Mouse (Mus musculus) CH12.LX (cell line): ENCODE measurements around the gene Sept4.

Experiments used
- BHLHE40 ChIP-seq: IDR thresholded peaks from 2 replicates; pipeline ENCODE4 v1.6.1; 2011; ENCODE audit warnings: mild to moderate bottlenecking, low read depth, low read length, improper control_type of control experiment
- CHD1 ChIP-seq: IDR thresholded peaks from 2 replicates; pipeline ENCODE4 v1.6.1; 2012; ENCODE audit warnings: low read depth, low read length, improper control_type of control experiment, inconsistent platforms
- EP300 ChIP-seq: IDR thresholded peaks from 2 replicates; pipeline ENCODE4 v1.6.1; 2011; ENCODE audit warnings: low read length, improper control_type of control experiment
- MEF2A ChIP-seq: IDR thresholded peaks from 2 replicates; pipeline ENCODE4 v1.6.1; 2014; ENCODE audit warnings: low read depth, mild to moderate bottlenecking, inconsistent platforms, low read length, improper control_type of control experiment, borderline replicate concordance

DNA sequence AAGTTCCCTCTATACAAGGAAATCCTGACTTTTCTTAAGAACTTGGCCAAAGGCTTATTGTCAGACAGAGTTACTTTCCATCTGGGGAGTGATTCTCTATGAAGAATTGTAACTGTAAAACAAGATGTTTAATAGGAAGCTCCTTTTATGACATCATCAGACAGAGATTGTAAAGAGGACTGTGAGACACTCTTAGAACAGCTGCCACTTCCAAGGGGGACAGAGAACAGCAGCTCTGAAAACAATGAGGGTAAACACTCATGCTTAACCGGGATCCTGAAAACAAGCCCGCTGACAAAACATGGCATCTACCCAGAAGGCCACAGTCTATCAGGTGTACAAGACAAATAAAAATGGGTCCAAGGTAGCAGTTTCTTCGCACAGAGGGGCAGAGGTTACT, 2.2 kb upstream of the Sept4 start, which contains the start of gene Gm11492:
- no peak for TF ChIP-seq EP300
- TF ChIP-seq MEF2A: no peak
- TF ChIP-seq BHLHE40: no peak
- TF ChIP-seq CHD1: no peak
